Mouse (Mus musculus): ENCODE data around the gene Nedd9.

The Nedd9 gene

DNA sequence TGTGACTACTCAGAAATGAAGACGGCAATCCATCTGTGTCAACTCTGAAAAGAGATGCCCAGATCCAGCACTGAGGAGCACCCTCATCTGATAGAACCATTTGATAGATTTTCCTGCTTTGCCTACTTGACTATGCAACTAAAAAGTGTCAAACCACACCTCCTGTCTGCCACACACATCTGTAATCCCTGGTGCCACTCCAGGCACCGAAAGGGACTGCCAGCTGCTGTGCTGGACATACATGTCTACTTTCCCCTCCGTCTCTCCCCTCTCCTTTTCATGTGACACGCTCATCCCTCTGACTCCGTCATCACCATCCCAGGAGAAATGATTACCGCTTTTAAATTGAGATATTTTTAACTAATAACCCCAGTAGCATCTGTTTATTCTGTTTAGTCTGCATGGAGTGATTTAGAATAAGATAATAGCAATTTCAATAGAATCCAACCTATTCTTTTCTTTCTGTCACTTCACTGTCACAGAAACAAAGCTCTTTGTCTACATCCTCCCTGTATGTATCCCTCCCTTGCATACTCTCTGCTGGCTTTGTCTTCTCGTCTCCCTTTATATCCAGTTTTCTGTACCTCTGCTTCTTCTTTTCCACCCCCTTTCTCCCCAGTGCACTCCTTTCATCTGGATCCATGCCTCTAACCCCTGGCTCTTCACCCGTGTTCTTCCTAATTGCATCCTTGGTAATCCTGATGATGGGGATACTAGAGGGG is 5.0 kb upstream of the Nedd9 start:
- no peak for DNase-seq (ENCODE audit: low spot score in 2 of 2)

DNA sequence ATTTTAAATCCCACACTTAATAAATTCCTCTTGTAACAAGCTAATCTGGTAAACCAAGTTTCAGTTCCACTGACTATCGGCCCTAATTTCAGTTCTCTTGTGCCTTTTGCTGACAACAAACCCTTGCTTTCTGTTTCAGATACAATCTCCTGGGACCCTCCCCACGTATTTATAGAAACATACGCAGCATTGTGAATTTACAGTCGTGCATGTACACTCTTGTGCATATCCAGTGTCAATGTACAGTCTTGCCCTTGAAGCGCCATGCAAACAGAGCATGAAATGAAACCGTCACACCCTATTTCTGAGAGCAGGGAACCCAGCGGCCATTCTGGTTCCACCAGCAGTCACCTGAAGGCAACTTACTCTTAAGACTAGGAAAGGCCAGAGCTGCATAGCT is 4.4 kb upstream of the Nedd9 start:
- no peak for DNase-seq (ENCODE audit: low spot score in 2 of 2)

DNA sequence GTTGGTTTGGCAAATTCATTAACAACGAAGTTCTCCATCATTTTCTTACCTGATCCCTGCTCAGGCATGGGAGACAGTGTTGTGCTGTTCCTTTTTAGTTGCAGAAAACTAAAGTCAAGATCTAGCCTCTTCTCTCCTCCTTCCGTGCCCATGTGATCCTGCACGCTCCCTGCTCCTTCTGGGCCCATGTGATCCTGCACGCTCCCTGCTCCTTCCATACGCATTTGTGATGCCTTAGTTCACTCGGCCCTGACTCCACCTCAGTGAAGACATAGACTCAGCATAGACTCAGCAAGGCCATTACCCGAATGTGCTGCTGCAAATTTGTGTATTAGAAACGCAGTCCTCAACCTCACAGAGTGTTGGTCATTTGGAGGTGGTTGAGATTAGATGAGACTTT is 3.1 kb upstream of the Nedd9 start:
- no peak for DNase-seq (ENCODE audit: low spot score in 2 of 2)

DNA sequence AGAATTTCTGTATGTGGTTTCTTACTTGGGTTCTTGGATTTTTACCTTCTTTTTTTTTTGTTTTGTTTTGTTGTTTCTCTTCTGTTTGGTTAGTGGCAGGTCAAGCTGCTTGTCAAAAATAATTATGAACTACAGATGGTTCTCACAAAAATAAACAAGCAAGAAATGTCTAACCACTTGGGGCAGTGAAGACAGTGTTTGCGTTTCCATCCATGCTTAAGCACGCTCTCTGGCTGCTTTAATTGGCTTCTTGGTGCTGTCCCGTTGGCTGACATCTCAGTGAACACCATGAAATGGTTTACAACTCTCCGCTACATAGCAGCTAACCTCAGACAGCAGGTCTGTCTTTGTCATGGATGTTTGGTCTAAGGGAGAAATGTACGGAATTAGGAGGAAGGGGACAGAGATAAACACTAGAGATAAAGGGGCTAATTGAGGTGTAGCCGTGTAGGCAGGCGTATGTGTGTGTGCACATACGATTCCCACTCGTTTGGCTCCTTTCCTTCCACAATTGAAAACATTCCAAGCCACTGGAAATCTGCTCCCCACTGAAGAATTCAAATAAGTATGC is 2.6 kb upstream of the Nedd9 start:
- no peak for DNase-seq (ENCODE audit: low spot score in 2 of 2)

DNA sequence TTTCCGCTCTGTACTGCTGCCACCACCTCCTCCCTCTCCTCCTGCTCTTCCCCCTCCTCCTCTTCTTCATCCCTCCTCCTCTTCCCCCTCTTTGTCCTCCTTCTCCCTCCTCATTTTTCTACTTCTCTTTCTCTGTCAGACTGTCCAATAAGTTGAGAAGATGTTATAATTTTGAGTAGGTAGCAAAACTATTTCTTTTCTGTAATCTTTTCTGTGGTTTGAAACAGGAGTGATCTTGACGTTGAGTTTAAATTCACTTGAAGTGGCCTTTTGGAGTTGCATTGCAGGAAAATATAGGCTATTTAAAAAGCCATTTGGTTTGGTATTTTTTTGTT is 214 bp upstream of the Nedd9 start:
- DNase-seq (ENCODE audit: low spot score in 2 of 2): no peak

DNA sequence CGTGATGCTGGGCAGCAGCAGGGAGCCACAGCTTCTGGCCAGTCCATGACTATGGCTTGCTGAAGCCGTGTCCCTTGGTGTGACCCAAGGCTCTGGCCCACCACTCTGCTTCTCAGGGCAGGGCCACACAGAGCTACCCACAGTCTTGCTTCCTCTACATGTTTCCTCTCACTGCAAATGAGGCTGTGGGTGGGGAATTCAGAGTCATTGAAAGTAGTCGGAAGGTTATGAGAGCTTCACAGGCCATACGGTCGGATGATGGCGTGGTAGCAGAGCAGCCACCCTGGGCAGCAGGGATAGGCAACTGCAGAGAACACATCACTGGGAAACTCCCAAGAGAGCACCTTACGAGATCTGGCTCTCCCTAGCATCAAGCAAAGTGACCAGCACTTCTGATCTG is 3.2 kb downstream of the Nedd9 start:
- no peak for DNase-seq (ENCODE audit: low spot score in 2 of 2)

DNA sequence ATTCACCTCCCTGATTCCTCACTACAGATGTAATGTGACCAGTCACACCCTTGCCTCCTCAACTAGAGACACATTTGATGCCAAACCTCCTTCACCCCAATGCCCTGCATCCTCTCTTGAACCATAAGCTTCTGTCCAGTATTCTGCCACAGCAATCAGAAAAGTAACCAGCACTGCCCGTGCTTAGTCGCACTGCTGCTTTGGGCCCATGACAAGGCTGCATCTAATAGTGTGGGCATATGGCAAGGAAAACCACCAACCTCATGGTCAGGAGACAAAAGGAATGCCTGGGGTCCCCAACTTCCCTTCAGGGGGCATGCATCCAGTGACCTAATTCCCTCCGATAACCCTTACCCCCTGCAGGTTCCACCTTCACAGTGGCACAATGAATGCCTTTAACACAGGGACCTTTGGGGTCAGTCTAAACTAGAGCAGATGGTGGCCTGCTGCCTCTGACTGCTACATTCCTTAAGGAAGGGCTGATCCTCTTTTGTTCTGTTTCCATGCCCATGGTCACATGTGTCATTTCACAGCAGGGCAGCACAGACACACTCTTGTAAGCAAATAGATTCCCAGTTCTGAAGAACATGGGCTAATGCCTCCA is 4.7 kb downstream of the Nedd9 start:
- DNase-seq (ENCODE audit: low spot score in 2 of 2): no peak

DNA sequence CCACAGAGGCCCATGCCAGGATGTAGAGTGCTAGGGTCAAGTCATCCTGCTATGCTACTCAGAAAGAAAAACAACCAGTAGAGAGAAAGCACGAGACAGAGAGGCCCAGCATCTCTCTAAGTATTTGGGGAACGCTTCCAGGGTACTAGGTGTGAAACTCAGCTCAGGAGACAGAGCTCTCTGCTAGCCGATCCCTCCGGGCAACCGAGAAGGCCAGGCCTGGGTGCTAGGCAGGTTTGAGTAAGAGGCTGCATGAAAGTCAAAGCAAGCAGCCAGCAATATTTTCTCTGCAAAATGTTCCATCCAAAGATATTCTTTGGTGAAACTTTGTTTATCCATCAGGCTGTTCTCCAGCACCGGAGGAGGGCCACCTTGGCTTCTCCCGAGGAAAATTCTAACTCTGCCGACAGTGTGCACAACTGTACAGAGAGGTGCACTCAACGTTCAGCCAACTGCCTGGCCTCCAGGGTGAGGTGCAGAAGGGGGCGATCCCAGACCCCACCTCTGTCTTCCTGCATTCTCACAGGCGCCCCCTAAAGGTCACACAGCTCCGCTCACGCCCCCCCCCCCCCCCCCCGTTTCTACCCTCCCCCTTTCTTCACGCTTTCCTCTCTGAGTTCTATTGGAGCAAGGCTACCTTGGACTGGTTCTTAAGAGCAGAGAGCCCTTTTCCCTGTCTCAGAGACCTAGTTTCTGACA is 7.3 kb downstream of the Nedd9 start:
- no peak for DNase-seq (ENCODE audit: low spot score in 2 of 2)

DNA sequence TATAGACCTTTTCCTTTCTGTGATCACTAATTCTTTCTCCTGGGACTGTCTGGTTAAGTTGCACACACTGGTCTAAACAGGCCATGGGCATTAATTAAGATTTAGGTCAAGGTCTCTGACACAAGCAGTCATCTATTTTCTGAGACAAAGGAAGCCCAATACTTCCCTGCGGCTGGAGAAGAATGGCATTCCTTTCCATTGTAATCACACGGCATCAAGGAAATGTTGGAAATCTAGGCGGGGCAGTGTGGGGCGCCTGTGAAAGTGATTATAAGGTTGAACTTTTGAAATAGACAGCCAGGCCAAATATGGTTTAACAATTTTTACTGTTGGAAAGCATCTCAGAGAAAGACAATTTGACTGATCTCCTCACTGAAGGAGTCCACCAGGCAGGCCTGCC is 10.9 kb downstream of the Nedd9 start:
- DNase-seq (ENCODE audit: low spot score in 2 of 2): no peak

DNA sequence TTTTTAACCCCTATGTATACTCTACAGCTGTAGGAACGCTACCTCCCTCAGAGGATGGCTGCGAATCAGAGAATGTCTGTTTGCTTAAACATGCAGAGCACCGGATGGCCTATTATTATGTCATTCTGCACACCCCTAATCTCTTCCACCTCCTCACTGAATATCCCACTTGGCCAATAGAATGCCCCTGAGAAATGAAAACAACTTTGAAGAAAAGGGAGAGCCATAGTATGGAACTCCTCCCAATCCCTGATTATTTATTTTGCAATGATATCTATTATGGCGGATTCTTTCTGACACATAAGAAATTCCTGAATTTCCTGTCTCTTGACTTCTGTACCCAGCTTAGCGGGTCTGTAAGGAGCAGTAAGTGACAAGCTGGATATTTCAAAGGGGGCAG is 12.8 kb downstream of the Nedd9 start:
- no peak for DNase-seq (ENCODE audit: low spot score in 2 of 2)

DNA sequence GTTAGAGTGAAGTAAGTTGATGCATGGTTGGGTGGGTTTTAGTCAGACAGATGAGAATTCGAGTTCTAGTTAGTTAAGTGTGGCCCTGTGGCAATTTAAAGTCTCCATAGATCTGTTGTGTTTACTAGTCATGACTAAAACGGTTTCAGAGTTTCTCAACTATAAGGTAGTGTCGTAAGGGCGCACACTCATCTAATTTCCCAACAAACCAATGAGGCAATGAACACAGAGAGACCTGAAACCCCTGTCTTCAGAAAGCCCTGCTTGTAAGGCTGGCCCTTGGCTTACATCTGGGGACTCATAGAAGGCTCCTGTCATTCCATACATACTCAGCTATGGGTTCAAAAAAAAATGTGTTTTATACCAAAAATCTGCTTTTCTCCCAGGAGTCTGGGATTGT is 13.7 kb downstream of the Nedd9 start:
- no peak for DNase-seq (ENCODE audit: low spot score in 2 of 2)

DNA sequence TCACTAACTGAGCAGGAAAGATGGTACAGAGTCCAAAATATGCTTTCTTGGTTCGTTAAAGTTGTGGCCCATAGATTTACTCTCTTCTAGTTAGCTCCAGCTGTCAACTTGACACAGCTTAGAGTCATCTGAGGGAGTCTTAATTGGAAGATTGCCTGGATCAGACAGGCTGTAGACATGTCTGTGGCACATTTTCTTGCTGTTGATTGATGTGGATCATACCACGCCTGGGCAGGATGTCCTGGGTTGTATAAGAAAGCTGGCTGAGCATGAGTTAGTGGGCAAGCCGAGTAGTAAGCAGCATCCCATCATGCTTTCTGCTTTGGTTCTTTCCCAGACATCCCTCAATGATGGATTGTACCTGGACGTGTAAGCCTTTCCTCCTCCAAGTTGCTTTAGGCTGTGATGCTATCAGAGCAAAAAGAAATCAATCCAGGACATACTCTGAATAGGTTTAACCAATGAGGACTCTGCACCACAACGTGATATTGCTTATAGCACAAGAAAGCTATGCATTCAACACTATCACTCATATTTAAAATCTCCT is 14.2 kb downstream of the Nedd9 start:
- DNase-seq (ENCODE audit: low spot score in 2 of 2): no peak

DNA sequence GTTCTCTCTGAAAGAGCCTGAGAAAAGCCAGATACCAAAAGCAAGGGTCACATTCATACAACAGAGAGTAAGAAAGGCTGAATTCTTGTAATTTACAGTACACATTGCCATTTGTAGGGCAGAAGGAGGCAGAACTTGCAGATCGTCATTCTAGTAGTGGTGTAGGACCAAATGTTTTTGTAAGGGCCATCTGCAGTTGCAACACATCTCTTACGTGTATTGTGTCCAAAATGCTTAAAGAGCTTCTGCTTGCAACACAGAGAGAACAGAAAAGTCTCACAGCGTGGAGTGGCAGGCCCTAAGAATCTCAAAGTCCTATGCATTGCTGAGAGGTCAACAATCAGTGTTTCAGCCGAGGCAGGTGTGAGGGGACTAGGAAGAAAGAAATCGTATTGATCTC is 18.9 kb downstream of the Nedd9 start:
- DNase-seq (ENCODE audit: low spot score in 2 of 2): no peak

DNA sequence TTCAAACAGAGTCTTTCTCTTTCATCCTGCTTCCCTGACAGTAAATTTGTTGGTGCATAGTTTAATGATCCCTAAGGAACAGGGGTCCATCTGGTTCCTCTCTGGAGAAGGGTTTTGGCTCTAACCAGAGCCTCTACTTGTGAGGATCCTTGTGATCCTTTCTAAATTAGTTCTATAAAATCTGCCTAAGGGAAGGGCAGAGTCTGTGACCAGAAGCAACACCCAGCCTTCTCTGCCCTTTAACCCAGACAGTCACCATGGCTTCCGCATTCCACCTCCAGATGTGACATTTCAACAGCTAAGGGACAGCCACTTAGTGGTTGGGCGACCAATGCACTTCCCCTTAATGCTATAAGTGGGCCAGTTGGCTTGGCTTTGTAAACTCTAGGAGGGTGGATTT is 20.1 kb downstream of the Nedd9 start:
- no peak for DNase-seq (ENCODE audit: low spot score in 2 of 2)

DNA sequence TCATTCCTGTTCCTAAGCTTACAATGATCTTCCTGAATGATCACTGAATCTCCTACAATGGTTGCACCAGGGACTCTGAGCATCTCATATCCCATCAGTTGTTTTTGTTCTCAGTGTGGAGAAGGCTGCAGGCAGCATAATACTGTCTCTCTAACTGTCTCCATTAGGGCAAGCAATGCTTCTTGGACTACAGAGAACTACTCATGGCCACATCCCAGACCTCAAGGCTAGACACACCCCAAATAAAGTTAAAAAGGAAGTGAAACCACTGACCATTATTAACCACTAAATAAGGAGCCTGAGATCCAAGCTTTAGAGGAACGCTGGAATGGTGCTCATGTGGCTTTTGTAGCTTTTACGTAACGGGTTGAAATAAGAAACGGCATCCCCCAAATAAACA is 20.5 kb downstream of the Nedd9 start:
- no peak for DNase-seq (ENCODE audit: low spot score in 2 of 2)

DNA sequence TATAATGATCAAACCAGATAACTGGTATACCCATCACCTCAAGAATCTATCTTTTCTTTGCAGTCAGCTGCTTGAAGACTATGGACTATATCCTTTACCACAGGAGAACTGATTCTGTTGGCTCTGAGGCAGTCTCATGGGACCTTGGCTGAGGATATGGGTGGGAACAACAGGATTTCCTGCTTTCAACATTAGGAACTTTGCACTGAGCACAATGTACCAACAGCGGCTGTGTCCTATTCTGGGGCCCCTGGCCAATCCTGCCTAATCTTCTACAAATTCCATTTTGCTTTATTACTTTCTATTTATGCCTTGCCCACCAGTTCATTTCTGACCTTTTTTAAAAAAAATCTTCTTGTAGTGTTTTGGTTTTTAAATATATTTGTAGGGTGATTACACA is 21.0 kb downstream of the Nedd9 start:
- DNase-seq (ENCODE audit: low spot score in 2 of 2): no peak

DNA sequence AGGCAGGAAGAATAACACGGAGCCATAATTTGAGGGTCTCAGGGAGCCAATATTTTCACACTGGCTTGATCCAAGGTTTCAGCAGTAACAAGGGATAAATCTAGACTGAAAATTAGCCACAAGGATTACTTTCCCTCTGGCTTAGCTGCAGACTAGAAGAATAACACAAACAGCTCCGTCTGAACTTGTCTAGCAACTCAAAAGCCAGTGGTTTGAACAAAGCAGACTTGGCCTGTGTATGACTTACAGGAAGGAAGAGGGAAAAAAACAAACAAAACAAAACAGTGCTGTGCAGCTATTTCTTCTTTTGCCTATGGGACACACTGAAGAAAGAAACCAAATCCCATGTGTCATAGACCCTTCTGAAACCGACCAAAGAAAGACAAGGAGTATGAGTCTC is 25.7 kb downstream of the Nedd9 start:
- DNase-seq (ENCODE audit: low spot score in 2 of 2): no peak

DNA sequence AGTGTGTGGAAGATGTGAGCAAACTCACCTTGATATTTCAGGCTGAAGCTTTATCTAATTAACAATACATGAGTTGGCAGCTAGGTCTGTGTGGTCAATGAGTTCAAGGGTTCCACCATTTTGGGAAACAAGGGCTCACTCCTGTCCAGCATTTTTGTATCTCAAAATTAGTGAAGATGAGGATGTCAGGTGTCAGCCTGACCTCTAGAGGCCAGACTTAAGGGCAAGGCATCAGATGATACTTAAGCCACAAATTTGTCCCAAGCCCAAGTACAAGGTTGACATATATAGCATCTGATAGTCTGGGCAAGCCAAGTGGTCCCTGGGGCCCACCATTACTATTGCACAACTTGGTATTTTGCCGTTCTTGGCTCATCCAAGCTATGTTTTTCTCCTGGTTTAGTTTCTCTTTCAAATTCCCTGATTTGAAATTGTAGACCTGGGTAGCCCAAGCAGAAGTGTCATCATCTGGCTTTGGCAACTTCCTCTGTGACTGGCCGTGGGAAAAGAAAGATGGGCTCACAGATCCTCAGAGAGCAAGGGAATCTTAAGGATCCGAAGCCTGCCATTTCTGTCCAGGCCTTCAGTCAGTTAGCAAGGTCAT is 27.4 kb downstream of the Nedd9 start:
- no peak for DNase-seq (ENCODE audit: low spot score in 2 of 2)

DNA sequence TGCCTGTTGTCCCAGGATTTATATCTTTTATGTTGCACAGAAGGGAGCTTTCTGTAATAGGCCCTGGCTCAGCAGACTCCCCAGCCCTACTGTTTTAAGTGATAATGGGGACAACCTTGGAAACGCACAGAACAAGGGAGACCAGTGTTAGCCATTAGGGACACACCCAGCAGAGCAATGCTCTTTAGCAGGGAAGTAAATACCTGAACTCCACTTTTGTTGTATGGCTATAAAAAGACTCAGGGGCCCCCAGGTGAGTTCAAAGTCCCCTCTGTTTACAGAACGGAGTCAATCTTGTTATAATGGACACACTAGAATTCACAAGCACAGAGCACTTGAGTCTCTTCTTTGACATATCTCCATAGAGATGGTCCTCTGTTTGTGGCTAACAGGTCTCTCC is 28.5 kb downstream of the Nedd9 start:
- DNase-seq (ENCODE audit: low spot score in 2 of 2): no peak

DNA sequence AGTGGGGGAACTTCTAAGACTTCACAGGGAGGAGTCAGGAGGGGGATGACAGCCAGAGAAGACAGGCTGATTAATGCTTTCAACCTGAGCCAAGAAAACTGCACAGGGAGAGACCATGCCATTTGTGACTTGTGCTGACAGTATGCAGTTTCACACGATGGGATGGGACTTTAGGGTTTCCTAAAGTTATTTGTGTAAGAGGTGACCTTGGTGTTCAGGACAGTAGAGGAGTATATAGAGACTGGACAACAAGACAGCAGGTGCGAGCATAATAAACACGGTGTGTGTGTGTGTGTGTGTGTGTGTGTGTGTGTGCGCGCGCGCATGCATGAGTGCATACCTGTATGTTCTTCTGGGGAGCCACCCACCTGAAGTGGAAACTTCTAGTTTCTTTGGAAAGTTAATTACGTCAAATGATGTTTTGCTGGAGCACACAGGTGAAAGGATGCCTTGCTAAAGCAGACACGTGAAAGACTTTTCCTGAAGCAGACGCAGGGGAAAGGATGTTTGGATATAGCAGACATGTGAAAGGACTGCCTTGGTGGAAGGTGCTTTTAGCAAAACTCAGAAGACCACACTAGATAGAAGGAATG is 29.3 kb downstream of the Nedd9 start:
- DNase-seq (ENCODE audit: low spot score in 2 of 2): no peak

DNA sequence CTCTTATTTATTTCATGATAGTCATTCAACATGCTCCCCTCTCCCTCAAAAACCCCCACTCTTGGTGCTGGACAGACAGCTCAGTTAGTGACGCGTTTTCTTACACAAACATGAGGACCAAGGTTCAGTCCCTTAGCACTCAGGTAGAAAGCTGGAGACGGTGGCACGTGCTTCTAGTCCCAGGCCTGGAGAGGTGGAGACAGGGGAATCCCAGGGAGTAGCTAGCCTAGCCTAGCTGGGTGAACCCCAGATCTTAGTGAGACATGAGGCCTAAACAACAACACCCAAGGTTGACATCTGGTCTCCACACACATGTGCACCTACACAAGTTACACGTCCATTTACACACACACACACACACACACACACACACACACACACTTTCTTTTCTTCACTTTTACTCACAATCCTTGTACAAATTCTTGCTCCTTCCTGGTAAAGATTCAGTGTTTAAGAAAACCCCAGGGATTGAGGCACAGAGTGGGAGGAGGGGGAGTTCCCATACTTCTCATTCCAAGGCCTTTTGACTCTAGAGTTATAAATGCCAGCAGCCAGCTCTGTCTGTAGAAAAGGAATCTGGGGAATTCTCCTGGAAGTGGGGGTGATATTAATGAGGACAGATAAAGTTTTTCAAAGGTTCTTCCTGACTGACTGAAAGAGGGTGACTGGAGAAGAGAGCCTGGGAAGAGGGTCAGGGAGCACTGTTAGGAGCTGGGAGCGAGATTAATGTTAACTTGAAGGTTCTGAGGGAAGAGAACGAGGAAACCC is 29.9 kb downstream of the Nedd9 start:
- no peak for DNase-seq (ENCODE audit: low spot score in 2 of 2)
